Mouse (Mus musculus): ENCODE measurements around the gene Sema3c.
A peak's percentile ranks its signal among the peaks of the same experiment; 100 is the strongest.

Gene Sema3c

GRCm38 (mm10) chr5:17648865-17649542 is 74.9 kb downstream of the Sema3c start:
- no peak for DNase-seq

GRCm38 (mm10) chr5:17661223-17661622 is 87.1 kb downstream of the Sema3c start:
- no peak for DNase-seq

- DNase-seq, result no peak
Observed at GRCm38 (mm10) chr5:17671356-17671755, 97.3 kb downstream of the Sema3c start.

DNA sequence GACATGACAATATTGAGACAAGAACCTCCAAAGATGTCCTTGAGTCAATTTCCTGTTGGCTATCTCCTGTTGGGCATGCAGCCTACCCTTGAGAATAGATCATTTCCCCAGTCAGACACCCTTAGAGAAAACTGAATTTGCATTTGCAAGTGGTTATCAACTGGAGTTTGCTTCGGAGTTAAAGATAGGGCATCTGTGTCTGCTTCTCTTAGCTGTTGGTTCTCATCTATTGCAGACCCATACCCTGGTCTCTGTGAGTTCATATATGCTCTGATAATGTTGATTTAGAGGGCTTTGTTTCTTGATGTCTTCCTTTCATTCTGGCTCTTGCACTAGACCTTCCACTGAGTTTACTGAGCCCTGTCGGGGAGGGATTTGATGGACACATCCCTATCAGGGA is 106.8 kb downstream of the Sema3c start:
- DNase-seq, result no peak

DNA sequence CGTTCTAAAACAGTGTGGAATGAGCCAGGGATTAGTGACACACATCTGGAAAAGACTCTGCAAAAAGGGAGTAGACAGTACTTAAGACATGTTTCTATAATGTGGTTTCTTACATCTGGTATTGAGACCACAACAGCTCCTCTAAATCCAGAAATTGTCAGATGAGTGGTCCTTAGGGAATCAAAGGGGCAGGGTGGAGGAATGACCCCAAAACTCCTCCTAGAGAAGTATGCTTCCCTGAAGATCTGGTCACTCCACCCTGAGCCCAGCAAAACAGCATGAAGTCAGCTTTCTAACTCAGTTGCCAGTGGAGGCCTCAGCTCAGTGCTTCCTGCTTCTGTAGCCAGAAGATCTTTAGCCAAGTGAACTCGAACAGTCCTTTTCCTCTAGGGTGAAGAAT is 115.0 kb downstream of the Sema3c start:
- no peak for DNase-seq

- DNase-seq, result no peak
Observed at GRCm38 (mm10) chr5:17689604-17690003, 115.5 kb downstream of the Sema3c start.

- no peak for DNase-seq
Observed at GRCm38 (mm10) chr5:17695366-17695765, 121.3 kb downstream of the Sema3c start.

DNA sequence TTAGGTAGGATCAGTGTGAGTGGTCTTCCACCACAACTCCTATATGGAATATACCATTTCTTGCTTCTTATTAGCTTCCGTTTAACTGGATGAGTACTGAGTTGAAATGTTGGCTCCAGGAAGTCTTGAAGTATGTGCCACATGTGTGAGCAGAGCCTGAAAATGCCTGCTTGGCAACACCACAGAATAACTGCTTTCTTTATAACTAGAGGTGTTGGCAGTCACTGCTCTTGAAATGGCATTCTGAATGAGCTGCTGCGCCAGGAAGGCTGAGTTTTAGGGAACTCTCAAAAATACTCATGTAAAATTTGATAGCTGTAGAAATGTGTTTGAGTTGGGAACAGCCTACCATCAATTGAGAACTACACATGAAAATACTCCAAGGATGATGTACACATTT is 124.8 kb downstream of the Sema3c start:
- DNase-seq, result no peak

DNA sequence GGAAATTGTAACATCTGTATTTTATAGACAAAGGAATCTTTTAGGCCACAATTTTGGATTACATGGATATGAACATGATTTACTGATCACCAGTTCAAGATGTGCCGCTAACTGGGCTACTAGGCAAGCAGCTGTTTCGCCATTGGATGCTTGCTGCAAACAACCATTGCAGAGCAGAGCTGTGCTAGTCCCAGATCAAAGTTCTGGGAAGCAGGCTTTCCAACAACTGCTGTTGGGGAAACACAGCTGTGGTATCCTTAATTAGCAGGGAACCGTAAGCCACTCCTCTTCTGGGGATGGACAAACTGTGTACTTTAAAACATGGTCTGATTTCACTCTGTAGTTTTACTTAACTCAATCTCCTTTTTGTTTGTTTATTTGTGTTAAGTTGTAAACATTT is 130.1 kb downstream of the Sema3c start:
- DNase-seq, result peak; percentile 48

- peak; percentile 52 for DNase-seq
Observed at GRCm38 (mm10) chr5:17707086-17707485, 133.0 kb downstream of the Sema3c start.

GRCm38 (mm10) chr5:17712374-17712773 is 138.3 kb downstream of the Sema3c start:
- no peak for DNase-seq

DNA sequence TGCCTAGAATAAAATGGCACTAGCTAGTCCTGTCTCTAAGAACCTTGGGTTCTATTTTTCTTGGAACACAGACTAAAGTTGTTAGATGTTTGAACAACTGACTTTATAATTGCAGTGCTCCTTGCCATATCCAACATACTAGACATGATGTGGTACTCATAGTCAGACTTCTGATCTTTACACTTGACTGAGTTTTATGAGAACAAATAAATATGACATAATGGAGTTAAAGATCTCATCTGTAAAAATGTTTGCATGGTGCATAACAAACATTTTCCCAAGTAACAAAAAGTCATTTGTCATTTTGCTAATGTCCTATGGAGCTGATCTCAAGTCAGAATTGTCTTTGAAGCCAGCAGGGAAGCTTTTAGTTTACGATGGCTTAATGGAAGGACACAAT is 141.1 kb downstream of the Sema3c start:
- no peak for DNase-seq

- no peak for DNase-seq
Observed at GRCm38 (mm10) chr5:17720011-17720410, 145.9 kb downstream of the Sema3c start.

- peak; percentile 33 for DNase-seq
Observed at GRCm38 (mm10) chr5:17724031-17724430, 149.9 kb downstream of the Sema3c start.

DNA sequence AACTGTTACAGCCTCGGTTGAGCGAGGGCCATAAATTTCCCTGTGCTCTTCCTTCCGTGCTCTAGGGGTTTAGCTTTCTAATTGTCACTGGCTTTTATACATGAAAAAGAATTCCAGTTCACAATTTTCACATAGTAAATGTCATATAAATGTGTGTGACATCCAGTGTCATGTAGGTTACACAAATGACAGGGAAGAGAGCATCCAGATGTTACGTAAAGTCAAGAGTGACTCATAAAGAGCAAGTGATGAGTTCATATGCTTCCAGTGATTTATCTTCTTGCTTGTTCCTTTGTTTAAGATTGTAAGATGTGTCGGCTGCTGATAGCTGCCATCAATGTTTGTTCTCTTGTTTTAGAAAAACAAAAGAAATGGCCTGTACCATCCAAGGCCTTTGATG is 154.0 kb downstream of the Sema3c start:
- no peak for DNase-seq

DNA sequence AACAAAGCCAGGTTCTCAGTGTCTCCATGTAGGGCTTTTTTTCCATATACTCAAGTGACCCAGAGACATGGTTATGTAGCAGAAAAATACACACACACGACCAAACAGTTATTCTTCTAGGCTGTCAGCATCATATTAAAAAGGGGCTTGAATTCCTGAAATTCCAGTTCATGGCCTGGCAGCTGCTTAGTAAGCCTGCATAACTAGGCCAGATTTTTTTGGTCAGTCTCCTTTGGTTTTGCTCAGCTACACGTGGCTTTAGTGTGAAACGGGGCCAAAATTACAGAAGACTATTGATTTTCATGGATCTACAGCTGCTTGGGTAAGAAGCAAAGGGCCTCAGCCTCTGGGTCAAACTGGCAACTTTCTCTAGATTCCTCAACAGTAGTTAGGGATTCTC is 165.7 kb downstream of the Sema3c start:
- peak; percentile 29 for DNase-seq

DNA sequence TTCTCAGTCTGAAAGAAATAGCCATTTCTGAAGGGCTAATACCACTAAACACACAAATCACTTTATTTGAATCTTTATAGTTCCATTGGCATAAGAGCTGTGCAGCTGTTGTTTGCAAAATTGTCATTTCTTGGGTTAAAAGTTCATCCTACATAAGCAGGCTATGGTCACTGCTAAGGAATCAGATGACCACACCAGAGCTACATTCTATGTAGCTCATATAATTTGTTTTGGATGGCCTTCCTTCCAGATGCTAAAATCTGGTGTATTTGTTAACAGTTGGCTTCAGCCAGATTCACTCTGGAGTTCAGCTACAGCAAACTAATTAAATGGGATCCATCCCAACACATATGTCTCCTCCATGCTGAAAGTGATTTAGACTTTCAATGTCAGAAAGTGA is 172.4 kb downstream of the Sema3c start:
- DNase-seq, result no peak

DNA sequence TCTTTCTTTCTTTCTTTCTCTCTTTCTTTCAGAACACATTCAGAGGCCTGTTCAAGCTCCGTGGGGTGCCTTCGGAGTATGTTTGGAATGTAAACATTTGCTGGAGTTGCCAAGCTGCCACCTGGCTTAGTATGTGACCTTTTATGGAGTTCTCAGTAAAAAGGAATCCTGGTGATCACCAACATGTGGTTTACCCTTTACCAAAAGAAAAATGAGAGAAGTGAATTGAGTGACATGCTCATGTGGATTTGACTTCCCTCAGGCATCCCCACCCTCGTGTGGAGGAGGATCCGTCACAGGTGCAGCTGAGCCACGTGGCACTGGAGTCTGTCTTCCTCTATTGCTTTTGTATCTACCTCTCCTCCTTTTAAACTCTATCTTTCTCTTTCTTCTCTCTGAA is 173.1 kb downstream of the Sema3c start:
- DNase-seq, result peak; percentile 68

DNA sequence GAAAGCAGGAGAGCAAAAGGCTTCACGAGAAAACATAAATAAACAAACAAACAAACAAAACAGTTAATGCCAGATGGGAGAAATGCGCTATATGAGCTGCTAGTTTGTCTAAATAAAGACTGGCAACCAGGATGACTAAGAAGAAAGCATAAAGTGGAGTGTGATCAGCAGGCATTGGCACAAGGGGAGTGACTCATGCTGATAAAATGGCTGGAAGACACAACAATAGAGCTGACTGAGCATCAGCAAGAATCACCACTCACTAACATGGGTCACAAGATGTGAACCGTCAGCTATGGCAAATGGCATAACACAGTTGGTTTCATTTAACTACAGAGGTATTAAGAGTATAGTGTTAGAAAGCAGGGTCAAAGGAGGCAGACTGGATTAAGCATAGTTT is 174.2 kb downstream of the Sema3c start:
- no peak for DNase-seq

DNA sequence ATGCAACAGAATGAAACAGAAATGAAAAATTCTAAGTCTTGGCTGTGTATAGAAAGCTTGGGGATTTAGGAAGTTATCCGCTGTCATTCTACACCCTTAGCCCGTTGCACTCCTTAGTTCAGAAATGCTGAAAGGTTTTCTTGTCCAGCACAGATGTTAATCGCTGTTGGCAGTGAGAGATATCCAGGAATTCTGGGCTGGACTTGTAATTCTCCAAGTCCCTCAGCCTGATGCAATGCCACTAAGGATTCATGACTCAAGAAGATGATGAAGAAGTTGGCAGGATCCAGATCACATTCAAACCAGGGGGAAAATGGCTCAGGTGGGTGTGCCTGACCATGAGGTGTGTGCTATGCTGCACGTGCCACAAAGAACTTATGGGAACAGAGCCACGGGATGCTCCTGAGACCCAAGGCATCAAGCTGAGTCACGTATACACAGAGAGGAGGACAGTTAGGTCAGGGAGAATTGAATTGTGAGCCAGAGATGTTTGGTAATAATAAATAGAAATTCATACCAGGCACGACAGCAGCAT is 179.5 kb downstream of the Sema3c start:
- DNase-seq, result no peak

DNA sequence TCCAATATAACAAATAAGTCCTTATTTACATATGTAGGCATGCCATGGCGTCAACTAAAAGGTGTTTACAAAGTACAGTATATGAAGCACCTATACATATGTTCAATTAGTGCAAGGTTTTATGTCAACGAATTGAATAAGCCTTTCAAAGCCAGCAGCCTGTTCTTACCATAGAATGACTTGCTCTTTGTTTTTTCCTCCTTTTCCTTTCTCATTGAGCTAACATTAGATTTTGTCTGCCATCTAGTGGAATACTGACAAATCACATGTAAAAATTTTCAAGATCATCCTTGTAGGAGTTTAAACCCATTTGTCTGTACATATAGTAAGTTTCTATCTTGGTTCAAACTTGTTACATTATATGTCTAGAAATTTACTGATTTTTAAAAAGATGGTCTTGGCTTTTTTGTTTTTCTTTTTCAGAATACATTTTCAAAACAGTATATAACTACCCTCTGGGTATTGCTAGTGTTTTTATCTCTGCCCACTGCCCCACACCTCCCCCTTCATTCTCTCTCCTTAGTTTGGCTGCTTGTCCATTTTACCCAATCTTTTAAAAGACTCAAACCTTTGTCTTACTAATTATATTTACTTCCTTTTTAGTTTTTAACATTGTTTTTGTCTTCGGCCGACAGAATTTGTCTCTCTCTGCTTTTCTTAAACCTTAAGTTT is 192.1 kb downstream of the Sema3c start:
- peak; percentile 66 for DNase-seq

DNA sequence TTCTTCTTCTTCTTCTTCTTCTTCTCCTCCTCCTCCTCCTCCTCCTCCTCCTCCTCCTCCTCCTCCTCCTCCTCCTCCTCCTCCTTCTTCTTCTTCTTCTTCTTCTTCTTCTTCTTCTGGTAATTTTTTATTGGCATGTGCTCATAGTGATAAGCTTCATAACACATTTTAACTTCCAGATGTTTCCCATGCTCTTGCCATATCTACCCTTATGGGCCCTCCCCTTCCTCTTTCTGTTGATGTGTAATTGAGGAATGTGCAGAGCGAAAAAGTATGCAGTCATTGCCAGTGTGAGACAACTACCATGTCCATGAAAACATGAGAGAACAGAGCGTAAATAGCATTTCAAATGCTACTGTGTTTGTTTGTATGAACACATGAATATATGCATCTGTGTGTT is 196.2 kb downstream of the Sema3c start:
- no peak for DNase-seq

DNA sequence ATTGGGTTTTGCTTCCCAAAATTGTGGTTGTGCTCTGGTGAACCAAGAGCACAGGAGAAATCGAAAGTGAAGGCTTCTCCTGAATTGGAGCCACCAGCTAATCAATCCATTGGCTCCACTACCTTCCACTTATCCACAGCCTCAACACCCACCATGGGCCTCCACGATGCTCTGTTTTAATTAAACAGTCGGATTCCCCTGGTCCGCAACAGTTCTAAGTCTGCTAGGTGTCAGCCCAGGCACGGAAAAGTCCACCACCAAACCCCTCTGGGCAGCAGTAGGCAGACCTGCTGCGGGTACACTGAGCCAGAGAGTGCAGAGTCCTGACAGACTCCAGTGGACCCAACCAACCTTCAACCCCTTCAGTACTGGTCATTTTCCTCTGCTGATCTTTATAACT is 202.5 kb downstream of the Sema3c start:
- DNase-seq, result peak; percentile 77
